Mouse (Mus musculus): ENCODE data around the gene Ybx1.
"Not testable (repeated sequence)": the region's sequence is repeated elsewhere in the genome, so short reads cannot be mapped to it uniquely, and the experiment has no call there.

The Ybx1 gene

DNA sequence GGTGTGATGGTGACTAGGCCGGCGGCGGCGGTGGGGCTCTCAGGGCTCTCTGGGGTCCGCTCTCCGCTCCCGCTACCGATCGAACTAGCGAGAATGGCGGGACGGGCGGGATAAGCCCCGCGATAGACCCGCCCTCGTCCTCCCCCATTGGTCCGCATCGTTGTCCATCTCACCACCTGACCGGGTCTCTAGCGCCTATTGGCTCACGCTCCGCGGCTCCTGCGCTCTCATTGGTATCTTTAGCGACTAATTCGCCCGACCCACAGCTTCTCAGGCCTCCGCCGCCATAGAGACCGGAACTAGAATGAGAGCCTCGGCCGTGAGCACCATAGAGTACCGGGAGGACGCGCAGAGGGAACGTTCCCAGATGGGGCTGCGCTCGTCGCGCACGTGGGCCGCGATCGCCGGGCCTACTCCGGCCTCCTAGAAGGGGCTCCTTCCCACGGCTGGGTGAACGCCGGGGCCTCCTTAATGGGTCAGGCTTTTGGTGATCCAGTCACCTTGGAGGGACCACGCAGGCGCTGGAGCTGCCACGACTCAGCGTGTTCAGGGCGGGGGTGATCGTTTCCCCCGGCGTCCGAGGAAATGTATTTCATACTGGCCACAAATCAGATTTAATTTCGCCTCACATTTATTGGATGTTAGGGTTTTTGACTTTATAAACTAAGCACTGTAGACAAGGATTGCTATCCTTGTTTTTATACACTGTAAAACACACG is at the start of gene Ybx1:
Gene Ybx1, minus strand, starts transcription at position 190 of the 719 bp plus-strand sequence.
- peak; percentile 100 for DNase-seq

GRCm38 (mm10) chr4:119338861-119339361 is 44.5 kb upstream of the Ybx1 start:
- peak; percentile 63 to 69 for DNase-seq

GRCm38 (mm10) chr4:119338422-119338821 is 44.0 kb upstream of the Ybx1 start:
- DNase-seq: peak in 1 of 2 experiments; percentile 6

- no peak for DNase-seq
These were observed 39.1 kb upstream of the Ybx1 start for GRCm38 (mm10) chr4:119333487-119333886.

DNA sequence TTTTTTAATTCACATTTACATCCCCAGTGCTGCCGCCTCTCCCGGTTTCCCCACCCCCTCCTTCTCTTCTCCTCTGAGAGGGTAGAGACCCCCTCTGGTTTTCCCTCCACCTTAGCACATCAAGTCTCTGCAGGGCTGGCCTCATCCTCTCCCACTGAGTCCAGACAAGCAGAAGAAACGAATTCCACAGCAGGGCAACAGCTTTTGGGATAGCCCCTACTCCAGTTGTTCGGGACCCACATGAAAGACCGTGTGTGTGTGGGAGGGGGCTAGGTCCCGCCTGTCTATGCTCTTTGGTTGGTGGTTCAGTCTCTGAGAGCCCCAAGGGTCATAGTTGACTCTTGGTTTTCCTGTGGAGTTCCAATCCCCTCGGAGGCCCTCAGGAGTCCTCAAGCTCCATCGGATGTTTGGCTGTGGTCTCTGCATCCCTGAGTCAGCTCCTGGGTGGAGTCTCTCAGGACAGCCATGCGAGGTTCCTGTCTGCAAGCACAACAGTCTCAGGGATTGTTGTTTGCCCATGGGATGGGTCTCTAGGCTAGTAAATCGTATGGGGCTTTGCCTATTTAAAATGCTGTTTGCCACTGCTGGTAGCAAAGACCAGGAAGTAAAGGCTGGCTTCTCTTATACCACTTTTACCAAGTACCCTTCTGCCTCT is 26.6 kb upstream of the Ybx1 start:
- peak; percentile 25 to 26 for DNase-seq

- peak; percentile 97 to 98 for DNase-seq
These were observed 25.9 kb upstream of the Ybx1 start, which contains the start of gene Ppih for GRCm38 (mm10) chr4:119320131-119320830. Gene Ppih (minus strand): TSS chr4:119320546.

- DNase-seq: no peak
These were observed 19.4 kb upstream of the Ybx1 start for GRCm38 (mm10) chr4:119313756-119314155.

- DNase-seq: no peak
These were observed 11.0 kb upstream of the Ybx1 start for GRCm38 (mm10) chr4:119305418-119305817.

GRCm38 (mm10) chr4:119303291-119303690 is 8.9 kb upstream of the Ybx1 start:
- no peak for DNase-seq

GRCm38 (mm10) chr4:119301777-119302176 is 7.4 kb upstream of the Ybx1 start:
- no peak for DNase-seq

GRCm38 (mm10) chr4:119300761-119301160 is 6.4 kb upstream of the Ybx1 start:
- DNase-seq: no peak

DNA sequence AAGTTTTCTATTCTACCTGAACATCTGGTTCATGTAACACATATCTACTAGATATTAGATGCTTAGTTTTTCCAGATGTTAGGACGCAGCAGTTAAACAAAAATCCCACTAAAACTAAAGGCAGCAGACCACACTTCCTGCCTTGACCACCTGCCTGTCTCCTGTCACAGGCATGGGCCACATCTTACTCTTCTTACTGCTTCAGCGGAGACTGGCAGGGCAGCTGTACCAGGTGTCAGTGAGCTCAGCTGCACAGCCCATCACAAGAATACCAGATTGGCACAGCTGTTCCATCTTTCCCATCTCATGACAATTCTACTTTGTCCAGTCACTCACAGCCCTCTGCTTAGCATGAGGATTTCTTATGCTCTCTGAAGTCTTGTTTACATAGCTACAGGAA is 3.0 kb upstream of the Ybx1 start:
- no peak for DNase-seq

DNA sequence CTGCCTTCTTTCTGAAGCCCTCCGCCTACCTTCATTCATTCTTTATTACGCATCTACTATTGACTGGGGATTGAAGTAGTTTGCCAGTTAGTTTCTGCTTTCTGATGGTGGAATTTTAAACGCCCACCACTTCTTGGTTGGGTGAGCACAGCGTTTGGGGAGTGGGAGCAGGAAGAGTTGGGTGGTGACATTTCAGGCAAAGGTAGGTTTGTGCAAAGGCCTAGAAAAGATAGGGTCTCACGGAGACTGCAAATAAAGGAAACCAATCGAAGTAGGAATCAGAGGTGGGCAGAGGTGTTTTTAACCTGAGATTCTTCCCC is 690 bp upstream of the Ybx1 start:
- DNase-seq: peak; percentile 10 to 16

DNA sequence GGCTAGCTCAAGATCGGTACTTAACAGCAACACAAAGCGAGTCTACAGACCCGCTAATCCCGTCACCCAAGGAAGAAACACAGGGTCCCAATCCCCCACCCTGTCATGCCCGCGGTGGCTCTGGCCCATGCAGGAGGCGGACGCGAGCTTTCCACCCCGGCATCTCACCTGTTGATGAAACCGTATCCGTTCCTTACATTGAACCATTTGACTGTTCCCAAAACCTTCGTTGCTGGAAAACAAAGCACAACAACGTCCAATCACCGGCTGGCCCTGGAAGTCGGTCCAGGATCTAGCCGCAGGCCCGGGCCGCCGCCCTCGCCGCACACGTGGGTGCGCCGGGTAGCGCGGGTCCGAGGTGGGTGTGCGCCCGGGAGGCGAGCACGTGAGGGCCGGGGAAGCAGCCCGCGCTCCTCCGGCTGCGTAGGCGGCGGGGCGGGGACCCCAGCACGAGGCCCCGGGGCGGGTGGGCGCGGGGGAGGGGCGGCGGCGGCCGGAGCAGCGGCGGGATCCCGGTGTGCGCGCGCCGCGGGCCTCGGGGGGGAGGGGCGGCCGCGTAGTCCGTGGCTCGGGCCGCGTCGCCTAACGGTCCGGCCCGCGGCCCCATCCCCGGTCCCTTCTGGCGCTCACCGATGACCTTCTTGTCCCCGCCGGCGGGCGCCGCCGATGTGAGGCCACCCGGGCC is 688 bp downstream of the Ybx1 start:
- peak in 1 of 2 experiments; percentile 34 for DNase-seq

- peak; percentile 37 to 52 for DNase-seq
These were observed 1.4 kb downstream of the Ybx1 start for GRCm38 (mm10) chr4:119292771-119293573.

DNA sequence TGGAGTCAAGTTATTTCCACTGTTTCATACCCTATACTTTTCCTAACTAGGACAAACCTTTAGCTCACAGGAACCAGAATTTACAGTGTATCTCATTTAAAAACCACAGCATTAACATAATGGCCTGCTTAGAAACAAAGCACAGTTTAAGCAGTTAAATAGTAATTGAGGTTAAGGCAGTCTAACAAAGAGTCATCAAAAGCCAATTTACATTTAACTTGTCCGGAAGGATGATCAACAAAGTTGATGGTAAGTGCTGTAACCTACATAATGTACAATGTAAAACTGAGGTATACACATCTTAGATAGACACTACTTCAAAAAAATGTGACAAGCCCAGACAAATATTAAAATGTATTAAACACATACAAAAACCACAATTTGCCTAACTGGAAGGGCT is 2.5 kb downstream of the Ybx1 start:
- DNase-seq: no peak

GRCm38 (mm10) chr4:119285336-119285735 is 9.1 kb downstream of the Ybx1 start:
- DNase-seq: no peak

GRCm38 (mm10) chr4:119284861-119285260 is 9.5 kb downstream of the Ybx1 start:
- no peak for DNase-seq

- not testable (repeated sequence) for DNase-seq
These were observed 15.6 kb downstream of the Ybx1 start for GRCm38 (mm10) chr4:119278784-119279183.

DNA sequence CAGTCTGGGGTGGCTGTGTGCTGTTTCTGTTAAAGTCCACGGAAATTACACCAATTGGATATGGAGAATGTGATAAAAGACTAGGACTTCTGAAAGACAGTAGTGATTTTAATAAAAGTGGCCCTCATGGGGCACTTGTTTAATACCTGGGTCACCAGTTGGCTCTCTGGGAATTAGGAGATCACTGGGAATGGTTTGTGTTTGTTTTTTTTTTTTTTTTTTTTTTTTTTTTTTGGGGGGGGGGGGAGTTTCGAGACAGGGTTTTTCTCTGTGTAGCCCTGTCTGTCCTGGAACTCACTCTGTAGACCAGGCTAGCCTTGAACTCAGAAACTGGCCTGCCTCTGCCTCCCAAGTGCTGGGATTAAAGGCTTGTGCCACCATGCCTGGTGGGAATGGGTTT is 18.7 kb downstream of the Ybx1 start:
- DNase-seq: no peak

DNA sequence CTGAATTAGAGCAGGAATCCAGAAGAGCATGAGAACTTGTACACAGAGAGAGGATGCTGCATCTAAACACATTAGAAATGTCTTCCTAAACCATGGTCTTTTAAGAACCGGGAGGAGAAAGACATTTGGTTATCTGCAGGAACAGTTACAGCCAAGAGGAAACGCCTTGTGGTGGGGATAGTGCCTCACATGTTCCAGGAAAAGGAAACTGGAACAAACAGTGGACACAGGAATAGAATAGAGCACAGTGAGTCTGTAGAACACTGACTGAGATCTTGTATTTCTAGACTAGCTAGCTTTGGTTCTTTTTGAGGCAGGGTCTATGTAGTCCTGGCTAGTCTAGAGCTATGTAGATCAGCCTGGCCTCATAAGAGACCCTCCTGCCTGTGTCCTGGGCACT is 19.2 kb downstream of the Ybx1 start:
- no peak for DNase-seq

DNA sequence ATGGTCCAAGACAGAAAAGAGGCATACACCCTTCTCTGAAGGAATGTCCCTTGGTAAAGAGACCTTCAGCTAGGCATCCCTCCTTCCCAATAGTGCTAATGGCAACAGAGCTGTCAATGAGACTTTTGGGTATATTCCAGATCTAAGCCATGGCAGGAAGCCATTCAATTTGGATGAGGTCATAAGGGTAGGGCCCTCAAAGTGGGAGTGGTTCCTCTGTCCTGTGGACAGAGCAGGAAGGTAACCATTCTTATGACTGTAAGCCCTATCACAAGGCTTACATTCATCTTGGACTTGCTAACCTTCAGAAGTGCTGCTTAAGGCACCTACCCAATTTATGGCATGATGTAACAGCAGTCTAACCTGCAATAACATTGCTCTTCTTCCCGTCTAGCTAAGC is 19.8 kb downstream of the Ybx1 start:
- no peak for DNase-seq
